Mouse (Mus musculus) ovary, postnatal 10 days (tissue): Measurements from ENCODE around the gene Lgr4.
A peak's percentile ranks its signal among the peaks of the same experiment; 100 is the strongest.
"Not testable (repeated sequence)": the region's sequence is repeated elsewhere in the genome, so short reads cannot be mapped to it uniquely, and the experiment has no call there.

Source experiments
- DNase-seq: peaks from one replicate; pipeline ENCODE4 v3.0.0; 2022; ENCODE audit warnings: low spot score

The Lgr4 gene

DNA sequence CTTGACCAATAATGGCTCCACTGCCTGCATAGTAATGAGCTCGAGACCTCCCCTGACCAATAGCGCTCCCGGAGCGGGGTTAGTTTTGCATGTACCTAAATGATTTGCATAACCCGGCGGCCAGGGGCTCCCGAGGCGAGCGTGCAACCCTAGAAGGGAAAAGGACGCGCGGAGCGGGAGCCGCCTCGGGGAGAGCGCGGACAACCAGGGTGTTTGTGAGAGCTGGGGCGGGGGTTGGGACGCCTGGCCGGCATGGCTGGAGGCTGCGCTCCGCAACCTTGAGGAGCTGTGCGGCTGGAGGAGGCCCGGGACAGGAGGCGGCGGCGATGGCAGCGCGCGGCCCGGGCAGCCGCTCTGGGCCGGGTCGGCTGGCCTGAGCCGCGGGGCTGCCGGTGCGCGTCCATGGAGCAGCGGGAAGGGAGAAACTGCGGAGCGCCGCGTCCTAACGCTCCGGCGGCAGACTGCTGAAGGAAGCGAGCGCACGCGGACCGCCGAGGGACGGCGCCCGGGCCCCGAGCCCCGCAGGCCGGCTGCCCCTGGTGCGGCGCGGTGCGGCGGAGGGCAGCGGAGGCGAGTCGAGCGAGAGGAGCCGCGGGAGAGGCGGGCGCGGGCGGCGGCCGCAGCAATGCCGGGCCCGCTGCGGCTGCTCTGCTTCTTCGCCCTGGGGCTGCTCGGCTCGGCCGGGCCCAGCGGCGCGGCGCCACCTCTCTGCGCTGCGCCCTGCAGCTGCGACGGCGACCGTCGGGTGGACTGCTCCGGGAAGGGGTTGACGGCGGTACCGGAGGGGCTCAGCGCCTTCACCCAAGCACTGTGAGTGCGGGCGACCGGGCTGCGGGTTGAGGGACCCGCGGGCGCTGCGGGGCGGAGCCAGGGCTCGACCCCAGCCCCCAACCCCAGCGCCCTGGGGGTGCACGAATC is at the start of gene Lgr4:
TSS of gene Lgr4 (plus strand) at position 152 of the 918 bp plus-strand sequence.
- peak; percentile 98 for DNase-seq

DNA sequence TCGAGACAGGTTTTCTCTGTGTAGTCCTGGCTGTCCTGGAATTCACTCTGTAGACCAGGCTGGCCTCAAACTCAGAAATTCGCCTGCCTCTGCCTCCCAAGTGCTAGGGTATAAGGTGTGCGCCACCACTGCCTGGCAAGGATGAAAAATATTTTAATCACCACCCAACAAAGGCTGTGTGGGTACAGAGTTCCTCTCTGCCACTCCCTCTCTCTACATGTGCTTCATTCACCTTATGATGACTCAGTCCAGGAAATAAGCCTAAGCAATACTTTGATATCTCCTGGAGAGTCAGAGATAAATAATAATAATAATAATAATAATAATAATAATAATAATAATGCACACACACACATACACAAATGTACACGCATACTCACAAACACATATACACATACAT is 38.0 kb upstream of the Lgr4 start:
- DNase-seq: not testable (repeated sequence)

DNA sequence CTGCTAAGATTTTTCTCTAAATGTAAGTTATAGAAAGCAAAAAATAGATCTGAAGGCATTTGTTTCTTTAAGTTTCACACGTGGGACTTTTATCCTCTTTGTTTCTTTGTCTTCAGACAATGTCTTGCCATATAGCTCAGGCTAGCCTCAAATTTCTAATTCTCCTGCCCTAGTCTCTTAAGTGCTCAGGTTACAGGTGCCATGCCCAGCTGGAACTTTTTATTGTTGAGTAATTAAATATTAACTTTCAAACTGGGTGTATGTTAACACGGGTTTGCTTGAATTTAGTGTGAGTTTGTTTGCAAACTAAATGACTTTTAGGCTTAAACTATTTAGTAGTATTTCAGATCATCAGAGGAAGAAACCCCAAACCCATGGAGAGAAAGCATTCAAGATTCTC is 36.3 kb upstream of the Lgr4 start:
- DNase-seq: no peak

DNA sequence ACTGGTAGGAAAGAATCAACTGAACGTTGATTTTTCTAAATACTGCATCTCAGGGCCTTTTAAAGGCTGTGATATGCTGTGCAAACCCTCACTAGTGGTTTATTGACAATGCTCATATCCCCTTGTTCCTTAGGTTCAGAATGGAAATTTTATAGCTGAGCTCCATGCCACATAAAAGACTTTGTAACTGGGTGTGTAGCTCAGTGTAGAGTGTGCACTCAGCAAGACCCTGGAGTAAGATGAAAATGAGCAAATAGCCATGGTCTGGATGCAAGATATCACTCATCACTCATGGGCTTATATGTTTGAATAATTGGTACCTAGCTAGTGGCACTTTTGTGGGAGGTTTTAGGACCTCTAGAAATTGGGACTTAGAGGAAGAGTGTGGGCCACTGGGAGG is 35.8 kb upstream of the Lgr4 start:
- DNase-seq: no peak

DNA sequence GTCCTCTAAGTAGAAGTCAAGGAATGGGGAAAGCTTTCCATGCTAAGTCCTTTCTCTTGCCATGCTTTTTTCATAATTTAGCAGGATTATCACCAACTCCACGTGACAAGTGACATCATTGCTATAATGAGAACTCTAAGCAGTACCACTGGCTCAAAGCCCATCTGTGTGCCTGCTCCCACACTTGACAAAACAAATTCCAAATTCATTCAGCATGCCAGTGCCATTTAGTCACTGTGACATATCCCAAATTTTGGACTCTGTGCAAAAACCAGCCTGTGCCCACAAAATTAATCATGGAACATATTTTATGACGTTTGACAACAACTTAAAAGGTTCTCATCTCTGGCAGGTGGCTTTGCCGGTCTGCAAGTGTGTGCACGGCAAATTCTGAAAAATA is 33.3 kb upstream of the Lgr4 start:
- DNase-seq: no peak

DNA sequence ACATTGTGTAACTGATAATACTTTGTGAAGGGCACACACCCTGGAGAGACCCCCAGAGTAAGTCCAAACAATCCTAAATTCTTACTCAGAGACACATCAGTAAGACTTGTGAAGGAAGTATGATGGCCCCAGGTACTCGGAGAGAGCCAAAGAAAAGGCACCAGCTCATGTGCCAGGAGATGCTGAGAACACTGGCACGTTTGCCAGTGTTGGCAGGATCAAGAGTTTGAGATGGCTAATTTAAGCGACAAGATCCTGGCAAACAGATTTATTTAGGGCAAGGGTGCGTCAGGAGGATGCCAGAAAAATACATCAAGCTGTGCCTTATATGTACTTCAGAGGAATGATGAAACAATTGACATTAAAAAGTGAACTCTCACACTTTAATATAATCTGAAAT is 32.9 kb upstream of the Lgr4 start:
- DNase-seq: no peak

DNA sequence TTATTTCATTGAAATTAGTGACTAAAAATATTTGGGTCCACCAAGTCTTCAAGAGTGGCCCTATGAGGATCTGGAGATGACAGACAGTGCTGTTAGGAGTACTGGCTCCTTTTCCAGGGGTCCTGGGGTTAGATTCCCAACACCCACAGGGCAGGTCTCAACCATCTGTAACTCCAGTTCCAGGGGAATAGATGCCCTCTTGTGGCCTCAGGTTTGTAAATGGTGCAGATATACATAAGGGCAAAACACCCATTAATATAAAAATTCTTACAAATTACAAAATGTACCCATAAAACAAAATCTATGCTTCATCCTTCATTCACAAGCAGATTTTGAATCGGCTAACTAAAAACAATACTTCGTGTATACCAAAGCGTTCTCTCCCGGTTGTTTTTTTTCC is 27.4 kb upstream of the Lgr4 start:
- no peak for DNase-seq

DNA sequence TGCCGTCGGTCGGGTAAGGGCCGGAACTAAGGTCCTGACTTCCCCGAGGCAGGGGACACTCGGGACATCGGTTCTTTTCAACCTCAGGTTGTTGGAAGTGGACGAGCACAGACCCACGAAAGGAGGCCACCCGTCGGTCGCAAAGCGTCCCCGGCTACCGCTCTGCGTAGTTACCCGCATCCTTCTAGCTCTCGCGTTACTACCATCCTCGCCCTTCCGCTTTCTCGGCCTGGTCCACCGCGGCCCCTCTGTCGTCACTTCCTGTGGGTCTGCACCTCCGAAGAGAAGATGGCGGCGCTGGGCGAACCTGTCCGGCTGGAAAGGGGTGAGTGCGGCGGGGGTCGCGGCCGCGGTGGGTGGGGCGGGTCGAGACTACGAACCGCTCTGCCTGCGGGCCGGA is 26.9 kb upstream of the Lgr4 start, which contains the start of gene Lin7c:
TSS of gene Lin7c (plus strand) at position 257 of the 400 bp plus-strand sequence.
- peak; percentile 89 for DNase-seq

DNA sequence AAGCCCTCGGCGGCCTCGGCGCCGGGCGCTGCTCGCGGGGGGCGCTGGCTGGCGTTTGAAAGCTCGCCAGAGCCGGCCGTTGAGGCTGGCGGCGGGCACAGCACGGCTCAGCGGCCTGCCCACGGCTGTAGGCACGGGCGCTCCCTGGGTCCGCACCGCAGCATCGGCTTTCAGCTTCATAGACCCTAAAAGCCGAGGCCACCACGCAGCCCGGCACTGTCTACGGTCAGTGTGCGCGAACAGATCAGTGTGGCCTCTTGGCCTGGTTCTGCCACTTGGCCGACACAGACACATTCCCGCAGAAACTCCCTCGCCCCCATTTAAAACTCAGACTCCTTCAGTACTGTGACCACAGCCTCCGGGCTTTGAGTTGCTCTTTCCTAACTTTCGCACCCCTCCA is 26.4 kb upstream of the Lgr4 start:
- DNase-seq: no peak

DNA sequence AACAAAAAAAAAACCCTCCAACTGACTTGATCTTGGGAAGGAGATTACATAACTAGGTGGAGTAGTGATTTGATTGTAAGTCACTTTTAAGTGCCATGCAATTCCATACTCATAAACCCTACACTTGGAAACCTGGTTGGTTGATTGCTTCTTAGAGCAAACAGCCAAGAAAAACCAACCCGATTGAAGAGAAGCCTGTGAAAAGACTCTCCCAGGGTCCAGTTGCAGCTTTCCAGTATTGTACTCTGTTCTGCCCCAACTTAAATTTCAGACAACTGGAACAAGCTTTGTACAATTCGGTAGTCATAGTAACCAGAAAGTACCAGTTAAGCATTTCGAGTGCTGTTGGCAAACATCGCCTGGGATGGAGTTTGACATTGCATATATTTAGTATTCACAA is 26.0 kb upstream of the Lgr4 start:
- no peak for DNase-seq

DNA sequence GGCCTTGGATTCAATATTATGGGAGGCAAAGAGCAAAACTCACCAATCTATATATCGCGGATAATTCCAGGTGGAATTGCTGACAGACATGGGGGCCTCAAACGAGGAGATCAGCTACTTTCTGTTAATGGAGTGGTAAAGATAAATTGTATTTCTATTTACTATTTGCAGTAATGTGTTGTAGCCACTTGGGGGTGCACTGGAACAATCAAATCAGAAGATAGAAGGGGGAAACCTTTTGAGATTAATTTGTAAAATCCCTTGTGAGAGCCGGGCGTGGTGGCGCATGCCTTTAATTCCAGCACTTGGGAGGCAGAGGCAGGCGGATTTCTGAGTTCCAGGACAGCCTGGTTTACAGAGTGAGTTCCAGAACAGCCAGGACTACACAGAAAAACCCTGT is 21.1 kb upstream of the Lgr4 start:
- no peak for DNase-seq

DNA sequence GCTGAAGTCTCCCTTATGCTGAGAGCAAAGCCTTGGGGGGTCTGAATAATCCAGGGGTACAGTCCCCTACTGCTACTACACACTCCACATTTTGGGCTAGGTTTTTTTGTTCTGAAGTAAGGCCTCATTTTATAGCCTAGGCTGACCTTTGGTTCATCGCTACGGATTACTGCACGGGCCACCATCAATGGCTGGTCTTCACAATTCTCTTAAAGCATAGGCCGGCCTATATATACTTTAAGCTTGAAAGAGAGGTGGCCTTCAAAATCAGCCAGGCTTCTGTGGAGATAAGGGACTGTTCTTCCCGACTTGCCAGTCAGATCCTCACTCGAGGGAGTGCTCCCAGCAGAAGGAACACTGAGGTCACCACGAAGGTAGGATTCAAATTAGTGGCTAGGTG is 14.6 kb upstream of the Lgr4 start:
- DNase-seq: no peak

DNA sequence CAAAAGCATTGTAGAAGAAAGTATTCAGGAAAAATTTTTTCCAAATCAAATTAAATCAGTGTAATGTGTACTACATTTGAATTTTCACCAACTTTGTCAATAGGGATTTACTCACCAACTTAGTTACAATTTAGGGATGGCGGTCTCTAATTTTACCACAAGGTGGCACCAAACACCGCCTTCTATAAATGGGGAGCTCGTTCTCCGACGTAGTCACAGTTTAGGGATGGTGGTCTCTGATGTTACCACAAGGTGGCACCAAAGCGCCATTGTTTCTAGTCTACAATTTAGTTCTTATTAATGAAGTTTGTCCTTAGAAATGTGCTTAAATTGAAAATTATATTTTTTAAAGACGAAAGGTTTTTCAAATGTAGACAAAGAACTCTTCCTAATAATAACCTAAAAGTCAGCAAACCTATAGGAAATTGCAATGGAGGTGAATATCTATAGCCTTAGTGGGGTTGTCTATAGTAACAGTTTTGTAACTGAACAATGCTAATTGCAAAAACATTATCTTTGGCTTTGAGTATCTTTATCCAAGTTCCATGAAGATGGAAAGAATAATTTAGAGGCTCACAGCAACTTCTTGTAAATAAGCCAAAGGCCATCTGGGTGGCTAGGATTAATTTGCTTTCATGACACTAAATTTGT is 13.2 kb upstream of the Lgr4 start:
- DNase-seq: peak; percentile 45

DNA sequence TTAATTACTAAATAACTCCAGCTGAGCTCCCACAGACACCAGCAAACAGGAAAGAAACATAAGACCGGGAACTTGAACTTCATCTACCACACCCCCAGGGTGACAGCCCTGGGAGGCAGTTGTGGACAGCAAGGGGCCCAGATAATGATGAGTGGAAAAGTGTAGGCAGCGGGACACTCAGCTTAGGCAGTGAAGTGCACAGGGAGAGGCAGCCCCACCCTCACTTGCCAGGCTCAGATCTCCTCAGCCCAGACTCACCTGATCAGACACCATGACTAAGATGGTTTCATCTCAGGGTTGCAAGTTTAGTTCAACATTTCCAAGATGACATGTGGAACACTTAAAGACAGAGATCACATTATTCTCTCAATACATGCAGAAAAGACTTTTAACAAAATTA is 8.3 kb upstream of the Lgr4 start:
- no peak for DNase-seq

DNA sequence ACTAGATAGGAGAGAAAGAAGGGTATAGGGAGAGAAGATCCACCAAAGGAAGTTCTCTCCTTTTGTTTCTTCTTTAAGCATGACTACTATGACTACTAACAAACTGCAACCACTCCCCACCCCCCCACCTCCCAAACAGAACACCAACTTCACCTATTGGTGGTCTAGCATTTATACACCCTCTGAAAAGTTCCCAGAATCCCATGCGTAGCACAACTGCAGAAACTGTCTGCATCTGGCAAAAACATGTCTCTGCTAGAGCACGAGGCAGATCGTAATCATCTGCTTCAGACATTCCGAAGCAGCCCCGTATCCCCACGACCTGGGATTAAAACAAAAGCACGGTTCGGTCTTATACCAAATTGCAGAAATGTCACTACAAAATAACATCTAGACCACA is 5.2 kb upstream of the Lgr4 start:
- DNase-seq: no peak

DNA sequence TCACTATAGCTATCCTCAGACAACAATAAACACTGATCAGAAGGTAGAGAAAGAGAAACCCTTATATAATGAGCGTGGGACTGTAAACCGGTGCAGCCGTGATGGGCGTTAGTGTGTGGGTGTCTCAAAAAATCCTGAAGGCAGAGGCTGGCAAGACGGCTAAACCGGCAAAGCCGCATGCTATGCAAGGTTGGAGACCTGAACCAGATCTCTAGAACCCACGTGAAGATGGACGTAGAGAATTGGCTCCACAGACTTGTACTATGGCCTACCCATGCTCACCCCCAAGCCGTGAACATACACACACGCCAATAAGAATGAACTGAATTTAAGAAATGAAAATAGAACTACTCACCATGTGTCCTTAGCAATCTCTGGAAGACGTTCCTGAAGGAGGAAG is 4.7 kb upstream of the Lgr4 start:
- no peak for DNase-seq

DNA sequence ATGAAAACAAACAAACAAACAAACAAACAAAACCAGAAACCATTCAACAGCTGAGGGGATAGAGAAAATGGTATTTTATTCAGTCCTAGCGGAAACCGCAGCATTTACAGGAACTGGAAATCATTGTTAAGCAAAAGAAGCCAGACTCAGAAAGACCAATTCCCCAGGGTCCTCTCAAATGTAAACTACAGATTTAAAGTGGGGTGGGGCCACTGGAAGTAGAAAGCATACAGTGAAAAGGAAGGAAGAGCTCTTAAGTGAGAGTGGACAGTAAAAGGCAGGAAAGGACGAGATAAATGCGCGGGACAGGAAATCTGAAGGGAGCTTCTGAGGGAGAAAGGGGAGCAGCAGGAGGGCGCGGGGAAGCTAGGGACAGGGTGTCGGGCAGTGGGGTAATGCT is 4.2 kb upstream of the Lgr4 start:
- DNase-seq: no peak

DNA sequence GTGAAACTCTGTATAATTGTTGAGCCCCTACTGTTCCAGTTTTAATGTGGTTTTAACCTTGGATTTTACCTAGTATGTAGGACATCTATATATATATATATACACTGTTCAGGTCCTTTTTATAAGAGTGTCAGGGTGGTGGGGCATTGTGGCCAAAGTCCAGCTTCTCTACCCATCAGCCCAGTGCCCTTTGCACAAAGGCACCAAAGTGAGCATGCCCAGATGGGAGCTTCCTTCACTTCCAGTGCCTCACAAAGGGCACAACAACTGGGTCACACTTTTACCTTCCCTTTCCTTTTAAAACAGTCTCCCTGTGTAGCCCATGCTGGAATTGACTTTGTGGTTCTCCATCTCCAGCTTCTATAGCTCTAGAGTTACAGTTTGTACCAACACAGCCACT is 2.8 kb upstream of the Lgr4 start:
- no peak for DNase-seq

DNA sequence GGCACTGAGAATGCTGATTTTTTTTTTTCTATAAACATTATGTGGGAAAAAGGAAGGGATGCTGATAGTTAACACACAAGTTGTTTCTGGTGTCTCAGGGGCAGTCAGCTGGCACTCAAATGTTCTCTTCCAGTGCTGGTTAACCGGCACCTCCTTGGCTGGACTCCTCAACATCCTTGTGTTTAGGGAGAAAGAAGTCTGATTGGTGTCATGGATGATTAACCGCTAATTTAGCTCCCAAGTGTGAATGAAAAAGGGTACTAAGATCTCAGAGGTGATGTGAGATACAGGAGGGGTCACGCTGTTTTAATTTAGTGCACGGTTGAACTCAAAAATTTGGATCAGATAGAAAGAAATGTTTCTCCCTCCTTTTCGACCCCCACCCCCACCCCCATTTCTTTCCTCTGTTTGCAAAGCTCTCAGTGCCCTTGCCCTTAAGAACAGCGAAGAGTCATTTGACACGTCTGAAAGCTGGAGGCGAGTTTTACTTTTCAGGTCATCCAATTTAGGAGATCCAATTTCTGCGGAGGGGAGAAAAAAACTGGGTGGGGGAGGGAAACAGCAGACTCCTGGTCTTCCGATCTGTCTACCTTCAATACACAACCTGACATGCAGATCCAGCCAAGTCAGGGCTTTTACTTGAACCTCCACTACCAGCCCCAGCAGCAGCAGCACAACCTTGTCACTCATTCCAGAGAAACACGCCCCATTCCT is 508 bp upstream of the Lgr4 start:
- DNase-seq: no peak

DNA sequence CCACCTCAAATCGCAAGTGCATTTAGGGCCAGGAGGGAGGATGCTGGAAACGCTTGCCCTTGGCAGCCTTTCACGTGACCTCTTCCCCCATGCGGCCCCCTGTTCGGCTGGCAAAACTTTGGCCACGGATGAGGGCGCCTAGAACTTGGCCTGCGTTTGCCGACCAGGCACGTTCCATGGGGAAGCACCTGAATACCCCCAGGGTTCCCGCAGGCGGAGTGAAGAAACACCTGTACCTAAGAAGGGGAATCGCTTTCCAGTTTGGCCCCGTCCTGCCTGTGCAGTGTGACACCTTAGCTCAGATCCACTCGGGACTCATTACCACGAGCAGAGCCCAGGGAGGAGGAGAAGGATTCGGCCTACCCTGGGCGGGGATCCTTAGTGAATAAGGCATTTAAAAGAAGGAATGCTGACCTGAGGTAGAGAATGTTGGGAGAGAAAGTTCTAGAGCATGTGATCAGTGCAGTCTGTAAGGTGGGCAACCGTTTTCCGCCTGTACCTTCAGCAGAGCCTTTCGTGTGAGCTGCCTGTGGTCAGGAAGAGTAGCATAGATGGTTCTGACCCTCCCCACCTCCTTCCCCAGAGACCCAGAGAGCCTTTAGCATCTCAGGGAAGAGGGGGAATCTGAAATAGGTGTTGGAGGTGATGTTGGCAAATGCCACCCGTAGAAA is 1.3 kb downstream of the Lgr4 start:
- peak; percentile 18 for DNase-seq

DNA sequence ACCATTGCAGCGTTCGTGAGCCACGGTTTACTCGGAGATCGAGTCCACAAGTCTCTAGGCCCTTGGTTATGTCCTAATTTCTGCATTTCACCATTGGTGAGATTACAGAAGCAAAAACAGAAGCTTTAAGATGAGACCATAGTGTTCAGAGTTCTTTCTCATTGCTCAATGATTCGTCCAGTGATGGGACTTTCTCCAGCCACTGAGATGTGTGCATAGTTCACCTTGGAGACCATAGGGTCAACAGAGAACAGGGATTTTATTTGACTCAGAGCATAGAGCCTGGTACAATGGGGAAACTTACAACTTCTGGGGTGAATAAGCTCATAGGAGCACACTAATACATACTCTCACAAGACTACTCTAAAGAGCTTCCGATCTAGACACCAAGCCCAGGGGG is 3.0 kb downstream of the Lgr4 start:
- DNase-seq: no peak

DNA sequence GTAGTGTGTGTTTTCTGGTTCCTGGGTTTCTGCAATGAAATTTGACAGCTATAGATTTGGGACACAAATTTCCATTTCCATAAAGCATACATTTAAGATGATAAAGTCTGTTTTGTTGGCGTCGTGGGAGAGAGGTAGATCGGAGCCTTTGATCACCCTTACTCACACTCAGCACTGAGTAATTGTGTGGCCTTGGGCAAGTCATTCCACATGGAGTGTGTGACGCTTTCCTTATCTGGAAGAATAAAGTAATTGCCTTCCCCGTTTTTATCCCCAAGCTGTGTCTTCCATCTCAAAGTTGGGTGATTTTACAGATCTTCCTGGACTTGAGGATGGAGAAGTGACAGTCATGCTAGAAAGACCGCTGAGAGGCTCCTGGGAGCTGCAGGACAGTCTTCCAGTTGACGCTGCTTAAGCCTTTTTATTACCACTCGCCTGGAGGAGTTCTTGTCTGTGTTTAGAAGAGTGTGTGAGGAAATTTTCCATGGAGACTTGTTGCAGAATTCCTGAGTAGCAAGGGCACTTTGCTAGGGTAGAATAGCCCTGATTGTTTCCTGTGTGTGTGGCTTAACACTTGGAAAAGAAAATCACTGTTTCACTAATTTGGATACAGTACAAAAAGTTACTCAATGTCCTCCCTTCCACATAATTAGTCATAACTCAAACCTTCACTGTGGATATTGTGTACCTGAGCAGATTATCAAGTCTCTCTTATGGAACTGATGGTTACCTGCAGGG is 4.0 kb downstream of the Lgr4 start:
- no peak for DNase-seq
